Mouse (Mus musculus) liver, embryonic 11.5 days (tissue): ENCODE results near the gene Dnaaf3. TPM values are rescaled to one million over a fixed set of nuclear protein-coding genes. Genes with fewer than 3 reads are reported as not detected.

Source experiments
- ATAC-seq: fragments of 200-750 bp; cut with Nextera tagmentation; replicated peaks from 2 replicates; pipeline ENCODE4 v1.8.0; 2017; ENCODE audit warnings: moderate number of reproducible peaks, mild to moderate bottlenecking, moderate TSS enrichment, moderate library complexity; ENCODE audit not compliant: low FRiP score
- DNase-seq: peaks from one replicate; pipeline ENCODE4 v3.0.0-alpha.2; 2017; ENCODE audit warnings: low spot score
- H3K27ac ChIP-seq: fragments of 300-500 bp; sonication (generic); 2 replicates; pipeline ENCODE4 v1.5.1; 2014; ENCODE audit warnings: mild to moderate bottlenecking, low read depth, low read length, control low read depth
- H3K27me3 ChIP-seq: fragments of 300-500 bp; sonication (generic); replicated peaks from 2 replicates; pipeline ENCODE4 v1.6.1; 2014; ENCODE audit warnings: low read length, mixed read lengths; ENCODE audit not compliant: control insufficient read depth, insufficient read depth
- H3K36me3 ChIP-seq: fragments of 300-500 bp; sonication (generic); 2 replicates; pipeline ENCODE4 v1.6.1; 2014; ENCODE audit warnings: mild to moderate bottlenecking, low read length, moderate library complexity, mixed read lengths; ENCODE audit not compliant: control insufficient read depth, insufficient read depth
- H3K4me1 ChIP-seq: fragments of 300-500 bp; sonication (generic); replicated peaks from 2 replicates; pipeline ENCODE4 v1.6.1; 2014; ENCODE audit warnings: low read length, mixed read lengths; ENCODE audit not compliant: control insufficient read depth, insufficient read depth
- H3K4me2 ChIP-seq: fragments of 300-500 bp; sonication (generic); 2 replicates; pipeline ENCODE4 v1.6.1; 2014; ENCODE audit warnings: mild to moderate bottlenecking, control low read depth, moderate library complexity
- H3K4me3 ChIP-seq: fragments of 300-500 bp; sonication (generic); 2 replicates; pipeline ENCODE4 v1.5.1; 2014; ENCODE audit warnings: low read depth, low read length, control low read depth
- H3K9ac ChIP-seq: fragments of 300-500 bp; sonication (generic); 2 replicates; pipeline ENCODE4 v1.6.1; 2014; ENCODE audit warnings: low read depth, low read length, control low read depth
- H3K9me3 ChIP-seq: fragments of 300-500 bp; sonication (generic); 2 replicates; pipeline ENCODE4 v1.6.1; 2016; ENCODE audit warnings: low read length, inconsistent platforms, mixed read lengths; ENCODE audit not compliant: control insufficient read depth
- WGBS: fragments of 180-500 bp; shearing (Covaris S2); extraction: QIAGEN DNeasy Blood & Tissue Kit; methylation state at CpG from one replicate; pipeline ENCODE4 v1.1.7; 2014; 5-methylcytosine and 5-hydroxymethylcytosine counted together
- microRNA-seq: library from miRNA; unstranded; fragments of <30 nt; microRNA quantifications from one replicate; pipeline ENCODE4, GENCODE M21; 2017; ENCODE audit warnings: borderline number of aligned reads
- polyA plus RNA-seq: library from polyadenylated mRNA; unstranded; fragments of >200 nt; fragmentation: Nextera tagmentation; extraction: Ambion mirVana; gene quantifications from 2 replicates; pipeline ENCODE4 v1.2.1, GENCODE M21; 2014

Dnaaf3 gene
- polyA plus RNA-seq, 1 experiment from 2014 or later, result 0.45 TPM

- peaks cover 40% of the 10 kb centered on the region for H3K27me3 ChIP-seq
- H3K9ac ChIP-seq, result no peak overlapping the region; the same call in 1 of the 2 replicates
- peak overlapping the region; percentile 67 for H3K27ac ChIP-seq
- ATAC-seq, result peak; percentile 78
- no peaks in the 10 kb centered on the region; the same call in 1 of the 2 replicates for H3K4me1 ChIP-seq
- DNase-seq, result peak; percentile 69
- no peaks in the 10 kb centered on the region for H3K9me3 ChIP-seq
- under 1% methylated on average over 39 of the region's 39 CpGs for WGBS
- peak overlapping the region; percentile 61 for H3K4me2 ChIP-seq
- H3K4me3 ChIP-seq, result peak overlapping the region; percentile 39
- peaks cover 16% of the 10 kb centered on the region for H3K36me3 ChIP-seq
Observed at GRCm38 (mm10) chr7:4478021-4478795, 54.0 kb downstream of the Dnaaf3 start.

- H3K9me3 ChIP-seq, result no peaks in the 10 kb centered on the region
- no peak overlapping the region for H3K4me3 ChIP-seq
- peaks cover 71% of the 10 kb centered on the region for H3K27me3 ChIP-seq
- no peak overlapping the region for H3K27ac ChIP-seq
- peak overlapping the region; percentile 42 for H3K4me2 ChIP-seq
- H3K4me1 ChIP-seq, result peaks cover 6% of the 10 kb centered on the region
- ATAC-seq (no peak), DNase-seq (no peak)
- H3K9ac ChIP-seq, result no peak overlapping the region
- no peaks in the 10 kb centered on the region for H3K36me3 ChIP-seq
- 11% methylated on average over 19 of the region's 19 CpGs for WGBS
Observed at GRCm38 (mm10) chr7:4473940-4474339, 58.3 kb downstream of the Dnaaf3 start.

Small RNAs within 50 kb of the gene (microRNA-seq; reads per million reads assigned to microRNA genes)
- not detected for gene Gm23577

Other genes with a start within 250 kb of the Dnaaf3 start
- not detected in 2 replicates for gene Ncr1, start 194.7 kb downstream of the Dnaaf3 start, polyA plus RNA-seq
- gene Gp6, start 134.7 kb downstream of the Dnaaf3 start, polyA plus RNA-seq, result 5.1 and 5.7 TPM in 2 replicates
- gene Rdh13, start 86.8 kb downstream of the Dnaaf3 start, polyA plus RNA-seq, result 17.4 and 18.2 TPM in 2 replicates
- 2.0 and 2.6 TPM in 2 replicates for gene Eps8l1, start 71.8 kb downstream of the Dnaaf3 start, polyA plus RNA-seq
- gene Ppp1r12c, start 30.8 kb downstream of the Dnaaf3 start, polyA plus RNA-seq, result 46.2 and 48.0 TPM in 2 replicates
- 25.1 and 27.7 TPM in 2 replicates for gene Tnnt1, start 16.1 kb downstream of the Dnaaf3 start, polyA plus RNA-seq
- 8.9 and 17.0 TPM in 2 replicates for gene Tnni3, start 8.2 kb downstream of the Dnaaf3 start, polyA plus RNA-seq
- gene Syt5, start 15.1 kb upstream of the Dnaaf3 start, polyA plus RNA-seq, result 0.73 and 1.2 TPM in 2 replicates
- not detected in 2 replicates for gene Ptprh, start 71.6 kb upstream of the Dnaaf3 start, polyA plus RNA-seq
- 12.9 and 18.0 TPM in 2 replicates for gene Tmem86b, start 99.0 kb upstream of the Dnaaf3 start, polyA plus RNA-seq
- 5.6 and 6.6 TPM in 2 replicates for gene Ppp6r1, start 126.6 kb upstream of the Dnaaf3 start, polyA plus RNA-seq
- 132 and 137 TPM in 2 replicates for gene Hspbp1, start 152.6 kb upstream of the Dnaaf3 start, polyA plus RNA-seq
- gene Brsk1, start 158.2 kb upstream of the Dnaaf3 start, polyA plus RNA-seq, result 0.66 and 1.0 TPM in 2 replicates
- gene Tmem150b, start 192.8 kb upstream of the Dnaaf3 start, polyA plus RNA-seq, result 0.16 TPM in 1 of 2 replicates, not detected in the other
- gene Kmt5c, start 207.7 kb upstream of the Dnaaf3 start, polyA plus RNA-seq, result 88.8 and 97.1 TPM in 2 replicates
- gene Cox6b2, start 220.6 kb upstream of the Dnaaf3 start, polyA plus RNA-seq, result 111 and 116 TPM in 2 replicates
- not detected in 2 replicates for gene Fam71e2, start 238.8 kb upstream of the Dnaaf3 start, polyA plus RNA-seq